Mouse (Mus musculus) embryonic facial prominence, embryonic 15.5 days (tissue): ENCODE data around the gene Tmem131l. TPM values are rescaled to one million over a fixed set of nuclear protein-coding genes. Genes with fewer than 3 reads are reported as not detected.

Source experiments
- ATAC-seq: fragments of 200-750 bp; cut with Nextera tagmentation; 2 replicates; pipeline ENCODE4 v1.8.0; 2017; ENCODE audit warnings: low read depth, moderate TSS enrichment; ENCODE audit not compliant: insufficient number of reproducible peaks, low FRiP score, low TSS enrichment
- H3K27ac ChIP-seq: fragments of 300-500 bp; sonication (generic); replicated peaks from 2 replicates; pipeline ENCODE4 v1.5.1; 2015; ENCODE audit warnings: mild to moderate bottlenecking, inconsistent platforms
- H3K27me3 ChIP-seq: fragments of 300-500 bp; sonication (generic); 2 replicates; pipeline ENCODE4 v1.6.1; 2015; ENCODE audit warnings: inconsistent platforms
- H3K36me3 ChIP-seq: fragments of 300-500 bp; sonication (generic); 2 replicates; pipeline ENCODE4 v1.6.1; 2015; ENCODE audit warnings: mild to moderate bottlenecking, inconsistent platforms
- H3K4me1 ChIP-seq: fragments of 300-500 bp; sonication (generic); 2 replicates; pipeline ENCODE4 v1.6.1; 2015; ENCODE audit warnings: inconsistent platforms
- H3K4me2 ChIP-seq: fragments of 300-500 bp; sonication (generic); replicated peaks from 2 replicates; pipeline ENCODE4 v1.6.1; 2015; ENCODE audit warnings: mild to moderate bottlenecking, inconsistent platforms
- H3K4me3 ChIP-seq: fragments of 300-500 bp; sonication (generic); replicated peaks from 2 replicates; pipeline ENCODE4 v1.5.1; 2015; ENCODE audit warnings: mild to moderate bottlenecking, inconsistent platforms
- H3K9ac ChIP-seq: fragments of 300-500 bp; sonication (generic); 2 replicates; pipeline ENCODE4 v1.6.1; 2015; ENCODE audit warnings: inconsistent platforms
- H3K9me3 ChIP-seq: fragments of 300-500 bp; sonication (generic); replicated peaks from 2 replicates; pipeline ENCODE4 v1.6.1; 2016; ENCODE audit warnings: inconsistent platforms
- WGBS: fragments of 180-500 bp; shearing (Covaris S2); methylation state at CpG from one replicate; pipeline ENCODE4 v1.1.7; 2015; 5-methylcytosine and 5-hydroxymethylcytosine counted together
- polyA plus RNA-seq: library from polyadenylated mRNA; unstranded; fragments of >200 nt; fragmentation: Nextera tagmentation; extraction: Ambion mirVana; gene quantifications from 2 replicates; pipeline ENCODE4 v1.2.1, GENCODE M21; 2015

The Tmem131l gene
- polyA plus RNA-seq, 1 experiment from 2014 or later: 56.8 TPM

DNA sequence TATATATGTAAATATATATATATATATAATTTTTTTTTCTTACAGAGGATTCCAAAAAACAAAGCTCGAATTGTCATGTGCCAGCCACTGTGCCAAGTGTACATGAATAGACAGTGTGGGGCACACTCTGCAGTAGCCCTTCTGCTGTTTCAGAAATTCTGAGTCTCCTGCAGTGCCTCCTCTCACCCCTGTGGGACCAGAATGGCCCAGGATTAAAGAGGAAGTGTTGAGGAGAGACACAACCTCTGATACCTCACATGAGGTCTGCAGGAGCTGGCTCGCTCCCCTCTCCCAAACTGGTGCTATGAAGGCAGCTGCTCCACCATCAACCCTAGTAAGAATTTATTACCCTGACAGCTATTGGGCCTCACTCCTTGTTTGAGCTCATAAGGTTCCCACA lies 190.6 kb downstream of the Tmem131l start:
- 75% methylated on average over 2 of the region's 2 CpGs for WGBS
- Histone ChIP-seq H3K4me2 (no peak overlapping the region), H3K9me3 (no peaks in the 10 kb centered on the region), H3K9ac (no peak overlapping the region), H3K27me3 (no peaks in the 10 kb centered on the region), H3K4me3 (no peak overlapping the region), H3K36me3 (no peaks in the 10 kb centered on the region), H3K4me1 (no peaks in the 10 kb centered on the region), H3K27ac (no peak overlapping the region)
- no peak for ATAC-seq

Other genes starting within 250 kb of the Tmem131l start
- gene Tlr2, start 198.4 kb downstream of the Tmem131l start, polyA plus RNA-seq: 6.3 and 6.5 TPM in 2 replicates
- gene Mnd1, start 115.6 kb upstream of the Tmem131l start, polyA plus RNA-seq: 13.1 and 13.2 TPM in 2 replicates
- gene Gm6525, start 133.9 kb upstream of the Tmem131l start, polyA plus RNA-seq: 1.6 and 1.7 TPM in 2 replicates